In the genomic region with DNA sequence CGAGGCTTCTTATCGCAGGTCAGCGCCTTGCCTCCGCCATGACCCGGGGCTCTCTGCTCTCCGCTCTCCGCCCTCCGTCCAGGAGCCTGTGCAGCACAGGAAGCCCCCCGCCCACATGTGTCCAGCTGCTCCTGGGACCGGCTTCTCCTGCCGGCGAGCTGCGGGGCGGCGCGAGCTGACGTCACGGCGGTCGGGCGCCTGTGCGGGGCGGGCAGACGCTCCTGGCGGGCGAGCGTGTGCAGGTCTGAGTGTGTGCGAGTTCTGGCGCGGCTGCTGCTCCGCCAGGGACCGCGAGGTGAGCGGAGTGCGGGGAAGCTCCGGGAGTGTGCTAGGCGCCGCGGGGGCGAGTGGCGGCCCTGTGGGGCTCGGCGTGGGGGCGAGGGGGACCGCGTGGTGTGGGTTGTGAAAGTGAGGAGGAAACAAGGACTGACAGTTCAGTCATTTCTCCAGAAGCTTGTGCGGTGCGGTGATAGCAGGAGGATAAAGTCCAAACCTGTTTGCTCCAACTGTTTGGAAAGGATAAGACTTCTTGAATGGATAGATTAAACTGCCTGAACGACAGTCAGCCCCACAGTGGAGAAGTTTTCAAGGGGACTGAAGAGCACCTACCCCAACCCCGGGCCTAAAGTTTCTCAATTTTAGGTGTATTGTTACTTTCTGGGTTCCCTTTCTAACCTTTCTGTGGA, we compare ENCODE assay signal across 8 mouse cellular contexts. TPM values are rescaled to one million over a fixed set of nuclear protein-coding genes. Genes with fewer than 3 reads are reported as not detected.
DNase-seq lines count a peak whose midpoint lies in the region; ATAC-seq and TF ChIP-seq lines count a peak whose summit lies in the region.

No protein-coding gene starts in this region.

- no peaks in the 10 kb centered on the region for H3K9me3 ChIP-seq in embryonic facial prominence, embryonic 11.5 days (replicated peaks; ENCODE audit: control insufficient read depth, low read length)
- no peaks in the 10 kb centered on the region for H3K9me3 ChIP-seq in limb, embryonic 15.5 days
- no peaks in the 10 kb centered on the region for H3K9me3 ChIP-seq in midbrain, postnatal 0 days (ENCODE audit: low read length)

- peak overlapping the region; percentile 60 for H3K4me3 ChIP-seq in embryonic facial prominence, embryonic 11.5 days (ENCODE audit: low read depth, low read length)
- peak overlapping the region; percentile 85 for H3K4me3 ChIP-seq in kidney, adult 2 months (ENCODE audit: insufficient read depth, low read depth, low read length)
- peak overlapping the region; percentile 59 for H3K4me3 ChIP-seq in limb, embryonic 15.5 days
- peak overlapping the region; percentile 71 for H3K4me3 ChIP-seq in midbrain, postnatal 0 days (ENCODE audit: low read depth, low read length)

- H3K27me3 ChIP-seq in embryonic facial prominence, embryonic 11.5 days (ENCODE audit: control insufficient read depth, insufficient read depth, low read length): no peaks in the 10 kb centered on the region
- H3K27me3 ChIP-seq in kidney, adult 2 months (replicated peaks; ENCODE audit: control insufficient read depth, insufficient read depth, low read length): no peaks in the 10 kb centered on the region
- H3K27me3 ChIP-seq in limb, embryonic 15.5 days: no peaks in the 10 kb centered on the region
- H3K27me3 ChIP-seq in midbrain, postnatal 0 days (ENCODE audit: insufficient read depth, low read length): no peaks in the 10 kb centered on the region

- H3K4me1 ChIP-seq in embryonic facial prominence, embryonic 11.5 days (ENCODE audit: control insufficient read depth, insufficient read depth, low read length): no peaks in the 10 kb centered on the region
- peaks cover 14% of the 10 kb centered on the region for H3K4me1 ChIP-seq in kidney, adult 2 months (ENCODE audit: control insufficient read depth, insufficient read depth, low read length)
- H3K4me1 ChIP-seq in limb, embryonic 15.5 days: no peaks in the 10 kb centered on the region
- no peaks in the 10 kb centered on the region for H3K4me1 ChIP-seq in midbrain, postnatal 0 days (ENCODE audit: insufficient read depth, low read length)

- peak overlapping the region; percentile 68 for H3K4me2 ChIP-seq in embryonic facial prominence, embryonic 11.5 days (ENCODE audit: low read depth, low read length)
- peak overlapping the region; percentile 87 for H3K4me2 ChIP-seq in limb, embryonic 15.5 days
- H3K4me2 ChIP-seq in midbrain, postnatal 0 days (ENCODE audit: low read depth, low read length, poor library complexity, severe bottlenecking): peak overlapping the region; percentile 80

- no peaks in the 10 kb centered on the region for H3K36me3 ChIP-seq in embryonic facial prominence, embryonic 11.5 days (replicated peaks; ENCODE audit: control insufficient read depth, insufficient read depth, low read depth, low read length)
- H3K36me3 ChIP-seq in kidney, adult 2 months (ENCODE audit: control insufficient read depth, insufficient read depth, low read length): no peaks in the 10 kb centered on the region
- H3K36me3 ChIP-seq in limb, embryonic 15.5 days: no peaks in the 10 kb centered on the region
- H3K36me3 ChIP-seq in midbrain, postnatal 0 days (ENCODE audit: insufficient read depth, low read length): no peaks in the 10 kb centered on the region

- WGBS in embryonic facial prominence, embryonic 11.5 days: under 1% methylated on average over 50 of the region's 50 CpGs
- whole genome bisulfite sequencing in kidney, adult 2 months: 2% methylated on average over 50 of the region's 50 CpGs
- WGBS in limb, embryonic 15.5 days: under 1% methylated on average over 50 of the region's 50 CpGs
- 1% methylated on average over 49 of the region's 50 CpGs for WGBS in midbrain, postnatal 0 days

- DNase-seq in 3T3-L1 (ENCODE audit: low read depth, low spot score): peak; percentile 60
- DNase-seq in adrenal gland, postnatal 25 days: peak; percentile 81
- DNase-seq in embryonic facial prominence, embryonic 11.5 days (ENCODE audit: low spot score): peak; percentile 87
- peak; percentile 81 to 90 for DNase-seq in heart, adult 18-20 months
- peak; percentile 88 for DNase-seq in kidney, adult 2 months
- peak; percentile 76 for DNase-seq in midbrain, postnatal 0 days (ENCODE audit: low spot score)
- peak; percentile 48 to 62 for DNase-seq in spleen, postnatal 14 days (ENCODE audit: low spot score in 2 of 2)

- ATAC-seq in embryonic facial prominence, embryonic 11.5 days (replicated peaks; ENCODE audit: insufficient number of reproducible peaks, low FRiP score, low TSS enrichment, low read depth): peak; percentile 99
- ATAC-seq in limb, embryonic 15.5 days (ENCODE audit: insufficient number of reproducible peaks, low FRiP score, low TSS enrichment, low read depth): peak; percentile 88
- ATAC-seq in midbrain, postnatal 0 days (ENCODE audit: low FRiP score): peak; percentile 95

- peak overlapping the region; percentile 78 for H3K9ac ChIP-seq in embryonic facial prominence, embryonic 11.5 days (replicated peaks; ENCODE audit: low read length)
- peak overlapping the region; percentile 48 for H3K9ac ChIP-seq in limb, embryonic 15.5 days
- peak overlapping the region; percentile 60 for H3K9ac ChIP-seq in midbrain, postnatal 0 days (replicated peaks; ENCODE audit: low read length, poor library complexity, severe bottlenecking)

- no peak for TF ChIP-seq CTCF in kidney, adult 2 months (conservative IDR thresholded peaks at IDR 0.05; ENCODE audit: insufficient read depth, insufficient read length, low read depth, low read length)
- no peak for TF ChIP-seq CTCF in midbrain, postnatal 0 days (IDR thresholded peaks at IDR 0.05)

- peak; percentile 49 for TF ChIP-seq POLR2A in kidney, adult 2 months (IDR thresholded peaks at IDR 0.05; ENCODE audit: low read depth, low read length)

- H3K27ac ChIP-seq in embryonic facial prominence, embryonic 11.5 days (replicated peaks; ENCODE audit: low read depth, low read length): no peak overlapping the region
- peak overlapping the region; percentile 99 for H3K27ac ChIP-seq in kidney, adult 2 months (ENCODE audit: insufficient read depth, low read depth, low read length)
- peak overlapping the region; percentile 11 for H3K27ac ChIP-seq in limb, embryonic 15.5 days
- peak overlapping the region; percentile 38 for H3K27ac ChIP-seq in midbrain, postnatal 0 days (ENCODE audit: low read depth, low read length)

RNA-seq across cellular contexts. Expression of gene Abcg2, which starts 56.2 kb away (rescaled TPM):
- 21.1 and 31.8 TPM in 2 replicates for total RNA-seq in adrenal gland, postnatal 25 days (2021)
- 59.7 and 66.7 TPM in 2 replicates for polyA plus RNA-seq in embryonic facial prominence, embryonic 11.5 days (2014; fragmentation: Nextera tagmentation; extraction: Ambion mirVana)
- 10 to 100 TPM; 24.4 to 32.2 TPM for total RNA-seq in heart, adult 18-20 months (2021)
- polyA plus RNA-seq in kidney, adult 2 months (2012; rRNA removed): 146 and 181 TPM in 2 replicates
- 49.9 and 54.0 TPM in 2 replicates for polyA plus RNA-seq in limb, embryonic 15.5 days (2015; fragmentation: Nextera tagmentation; extraction: Ambion mirVana)
- total RNA-seq in midbrain, postnatal 0 days (2014; rRNA removed): 25.2 and 27.4 TPM in 2 replicates
- 28.6 and 29.0 TPM in 2 replicates for polyA plus RNA-seq in midbrain, postnatal 0 days (2015; fragmentation: Nextera tagmentation; extraction: Ambion mirVana)
